21 mouse cellular contexts compared by ENCODE assay signal in genomic region chr12:8361866-8362265, GRCm38 (mm10). TPM values are rescaled to one million over a fixed set of nuclear protein-coding genes. Genes with fewer than 3 reads are reported as not detected.
DNase-seq lines count a peak whose midpoint lies in the region; ATAC-seq lines count a peak whose summit lies in the region.
"Had no signal": no experiment of that assay in that cellular context is flagged by ENCODE, and none has a peak within 500 bp of the region (broad histone marks: within the 10 kb centered on the region; RNA-seq: fewer than 3 reads in every experiment).

No protein-coding gene starts in this region.

- H3K36me3 ChIP-seq in midbrain, embryonic 11.5 days (ENCODE audit: control insufficient read depth, insufficient read depth, low read length), result no peaks in the 10 kb centered on the region
- H3K36me3 ChIP-seq in midbrain, embryonic 15.5 days (replicated peaks), result no peaks in the 10 kb centered on the region
- H3K36me3 ChIP-seq: G1E had no signal

- ATAC-seq in midbrain, embryonic 11.5 days (ENCODE audit: low FRiP score), result no peak
- ATAC-seq in midbrain, embryonic 15.5 days (replicated peaks), result no peak
- ATAC-seq: activated CD4-positive, CD25-positive, alpha-beta regulatory T cell, adult 4 months; CD4-positive, CD25-positive, alpha-beta regulatory T cell, adult 4 months; Patski had no signal

- no peaks in the 10 kb centered on the region for H3K9me3 ChIP-seq in midbrain, embryonic 11.5 days (ENCODE audit: control insufficient read depth, low read length)
- H3K9me3 ChIP-seq in midbrain, embryonic 15.5 days, result no peaks in the 10 kb centered on the region
- H3K9me3 ChIP-seq: G1E had no signal

- no peak overlapping the region for H3K4me2 ChIP-seq in midbrain, embryonic 11.5 days
- H3K4me2 ChIP-seq in midbrain, embryonic 15.5 days, result no peak overlapping the region

- H3K4me1 ChIP-seq in midbrain, embryonic 11.5 days (ENCODE audit: control insufficient read depth, insufficient read depth, low read length), result peaks cover 17% of the 10 kb centered on the region
- peaks cover 7% of the 10 kb centered on the region for H3K4me1 ChIP-seq in midbrain, embryonic 15.5 days

- H3K27ac ChIP-seq in midbrain, embryonic 11.5 days (ENCODE audit: low read depth, low read length), result no peak overlapping the region
- H3K27ac ChIP-seq in midbrain, embryonic 15.5 days, result no peak overlapping the region

- H3K27me3 ChIP-seq in midbrain, embryonic 11.5 days (ENCODE audit: control insufficient read depth, insufficient read depth, low read length), result no peaks in the 10 kb centered on the region
- H3K27me3 ChIP-seq in midbrain, embryonic 15.5 days (replicated peaks), result no peaks in the 10 kb centered on the region
- H3K27me3 ChIP-seq: CH12.LX, Patski had no signal

- 78% methylated on average over 5 of the region's 5 CpGs for WGBS in midbrain, embryonic 11.5 days
- WGBS in midbrain, embryonic 15.5 days, result 71% methylated on average over 5 of the region's 5 CpGs

- no peak overlapping the region for H3K9ac ChIP-seq in midbrain, embryonic 11.5 days (ENCODE audit: low read length)
- no peak overlapping the region for H3K9ac ChIP-seq in midbrain, embryonic 15.5 days

- H3K4me3 ChIP-seq in midbrain, embryonic 11.5 days (ENCODE audit: low read depth, low read length), result no peak overlapping the region
- H3K4me3 ChIP-seq in midbrain, embryonic 15.5 days, result no peak overlapping the region

- peak; percentile 65 for DNase-seq in adrenal gland, adult 2 months
- DNase-seq in adrenal gland, postnatal 4 days (ENCODE audit: low spot score in 2 of 2), result no peak
- DNase-seq in adrenal gland, postnatal 10 days, result peak; percentile 43
- no peak for DNase-seq in adrenal gland, postnatal 25 days
- DNase-seq in midbrain, embryonic 11.5 days (ENCODE audit: low spot score, missing footprints), result peak; percentile 23
- DNase-seq: adrenal gland, adult 8-10 months; adrenal gland, postnatal 14 days; B cell, adult 2 months; cerebellum, adult 11 months; cerebellum, adult 11-12 months; cerebellum, adult 18-20 months; cerebellum, adult 2 months; cerebellum, adult 8-10 months; cerebellum, adult 9-10 months; cerebellum, adult 9-11 months had no signal

RNA-seq across cellular contexts. Expression of gene Hs1bp3, which starts 48.6 kb away (rescaled TPM):
- 10 to 100 TPM; 13.8 to 22.0 TPM for total RNA-seq in adrenal gland, adult 2 months (2021)
- polyA plus RNA-seq in adrenal gland, adult 2 months (2012; rRNA removed), result 20.6 and 22.7 TPM in 2 replicates
- total RNA-seq in adrenal gland, postnatal 4 days (2021), result 10 to 100 TPM; 17.0 to 18.5 TPM
- 10 to 100 TPM; 11.0 to 16.9 TPM for total RNA-seq in adrenal gland, postnatal 10 days (2021)
- total RNA-seq in adrenal gland, postnatal 25 days (2021), result 13.6 and 22.3 TPM in 2 replicates
- polyA plus RNA-seq in midbrain, embryonic 11.5 days (2014; fragmentation: Nextera tagmentation; extraction: Ambion mirVana), result 7.2 and 7.4 TPM in 2 replicates
- polyA plus RNA-seq in midbrain, embryonic 15.5 days (2015; fragmentation: Nextera tagmentation; extraction: Ambion mirVana), result 8.9 and 10.8 TPM in 2 replicates

Comparison
In these comparisons a context has a peak if more than half of its experiments do, and no peak if none do; other contexts are left out.
1. DNase-seq: peak in adrenal gland, adult 2 months (single experiment), adrenal gland, postnatal 10 days (single experiment) and midbrain, embryonic 11.5 days (single experiment); none in adrenal gland, postnatal 4 days (0 of 2) and adrenal gland, postnatal 25 days (single experiment).